Mouse (Mus musculus) C2C12 (cell line): ENCODE results near the gene Tmc8.

Experiments
- CEBPB ChIP-seq: IDR thresholded peaks from one replicate; pipeline ENCODE4 v1.6.1; 2011; ENCODE audit warnings: low read depth, mild to moderate bottlenecking, control low read depth, moderate library complexity
- CTCF ChIP-seq: IDR thresholded peaks from one replicate; pipeline ENCODE4 v1.5.1; 2011; ENCODE audit not compliant: control insufficient read depth, insufficient read depth, insufficient read length
- USF1 ChIP-seq: IDR thresholded peaks from one replicate; pipeline ENCODE4 v1.6.1; 2011; ENCODE audit warnings: low read depth, mild to moderate bottlenecking, control low read depth, moderate library complexity

DNA sequence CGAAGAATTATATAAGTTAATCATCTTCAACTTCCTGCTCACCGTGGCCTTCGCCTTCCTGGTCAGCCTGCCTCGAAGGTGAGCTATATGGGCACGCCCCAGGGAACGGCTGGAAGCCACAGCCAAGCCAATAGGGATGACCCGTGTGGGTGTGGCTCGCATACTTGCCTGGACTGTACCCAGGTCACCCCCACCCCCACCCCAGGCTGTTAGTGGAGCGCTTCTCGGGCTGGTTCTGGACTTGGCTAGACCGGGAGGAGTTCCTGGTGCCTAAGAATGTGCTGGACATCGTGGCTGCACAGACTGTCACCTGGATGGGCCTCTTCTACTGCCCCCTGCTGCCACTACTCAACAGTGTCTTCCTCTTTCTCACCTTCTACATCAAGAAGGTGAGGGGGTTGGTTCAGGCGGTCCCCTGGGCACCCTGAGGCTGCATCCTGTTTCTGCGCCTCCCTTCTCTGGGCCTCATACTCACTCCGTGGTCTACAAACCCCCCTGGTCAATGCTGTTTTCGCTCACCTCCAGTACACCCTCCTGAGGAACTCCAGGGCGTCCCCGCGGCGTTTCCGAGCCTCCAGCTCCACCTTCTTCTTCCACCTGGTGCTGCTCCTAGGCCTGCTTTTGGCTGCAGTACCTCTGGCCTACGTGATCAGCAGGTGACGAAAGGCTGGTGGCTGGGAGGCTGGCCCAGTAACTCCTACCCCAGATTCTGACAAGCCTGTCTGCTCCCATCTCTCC lies 9.0 kb downstream of the Tmc8 start:
- no peak for TF ChIP-seq CTCF
- no peak for TF ChIP-seq USF1
- no peak for TF ChIP-seq CEBPB
